Mouse (Mus musculus): ENCODE results near the gene Rpl3. TPM values are rescaled to one million over a fixed set of nuclear protein-coding genes. Genes with fewer than 3 reads are reported as not detected.

The Rpl3 gene
- polyA plus RNA-seq, 1 experiment from 2014 or later: 1,053 TPM

- ATAC-seq (ENCODE audit: borderline replicate concordance, extremely low read depth, low FRiP score, low TSS enrichment): peak; percentile 65; the same call in 1 of the 2 replicates
- no peaks in the 10 kb centered on the region for H3K36me3 ChIP-seq
- no peak overlapping the region for H3K9ac ChIP-seq
- peaks cover 21% of the 10 kb centered on the region for H3K27me3 ChIP-seq
- peak overlapping the region; percentile 33; the same call in 1 of the 2 replicates for H3K4me2 ChIP-seq
- H3K4me1 ChIP-seq: peaks cover 12% of the 10 kb centered on the region
- H3K4me3 ChIP-seq: no peak overlapping the region
- WGBS: 13% methylated on average over 16 of the region's 20 CpGs
- H3K9me3 ChIP-seq: no peaks in the 10 kb centered on the region
- H3K27ac ChIP-seq: no peak overlapping the region
These were observed 5.5 kb upstream of the Rpl3 start for GRCm38 (mm10) chr15:80096946-80097881.

DNA sequence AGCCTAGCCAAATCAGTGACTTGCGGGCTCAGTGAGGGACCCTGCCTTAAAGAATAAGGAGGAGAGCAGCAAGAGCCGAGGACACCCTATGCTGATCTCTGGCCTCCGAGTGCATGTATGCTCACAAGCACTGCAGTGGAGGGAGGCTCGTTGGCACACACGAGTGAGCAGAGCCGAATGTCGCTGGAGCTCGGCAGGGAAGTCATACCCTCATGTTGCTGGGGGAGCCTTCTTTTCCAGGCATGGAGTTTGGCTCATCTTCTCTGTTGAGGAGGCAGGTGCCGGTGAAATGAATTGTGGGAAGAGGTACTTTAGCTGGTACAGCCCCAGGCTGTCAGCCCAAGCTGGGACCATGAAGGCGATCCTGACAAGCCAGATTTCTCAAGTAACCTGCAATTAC lies 4.7 kb upstream of the Rpl3 start:
- no peak overlapping the region for H3K4me2 ChIP-seq
- H3K36me3 ChIP-seq: no peaks in the 10 kb centered on the region
- no peak for ATAC-seq (ENCODE audit: borderline replicate concordance, extremely low read depth, low FRiP score, low TSS enrichment)
- no peak overlapping the region for H3K27ac ChIP-seq
- no peaks in the 10 kb centered on the region for H3K9me3 ChIP-seq
- H3K4me3 ChIP-seq: no peak overlapping the region
- peaks cover 17% of the 10 kb centered on the region for H3K4me1 ChIP-seq
- no peak overlapping the region for H3K9ac ChIP-seq
- H3K27me3 ChIP-seq: peaks cover 29% of the 10 kb centered on the region
- WGBS: 74% methylated on average over 10 of the region's 10 CpGs

GRCm38 (mm10) chr15:80095596-80095995 lies 3.9 kb upstream of the Rpl3 start:
- Histone ChIP-seq H3K4me3 (no peak overlapping the region), H3K9ac (no peak overlapping the region), H3K9me3 (no peaks in the 10 kb centered on the region), H3K27ac (no peak overlapping the region), H3K36me3 (no peaks in the 10 kb centered on the region), H3K4me2 (no peak overlapping the region), H3K27me3 (peaks cover 37% of the 10 kb centered on the region), H3K4me1 (peaks cover 23% of the 10 kb centered on the region)
- WGBS: 55% methylated on average over 1 of the region's 1 CpGs
- no peak for ATAC-seq (ENCODE audit: borderline replicate concordance, extremely low read depth, low FRiP score, low TSS enrichment)

DNA sequence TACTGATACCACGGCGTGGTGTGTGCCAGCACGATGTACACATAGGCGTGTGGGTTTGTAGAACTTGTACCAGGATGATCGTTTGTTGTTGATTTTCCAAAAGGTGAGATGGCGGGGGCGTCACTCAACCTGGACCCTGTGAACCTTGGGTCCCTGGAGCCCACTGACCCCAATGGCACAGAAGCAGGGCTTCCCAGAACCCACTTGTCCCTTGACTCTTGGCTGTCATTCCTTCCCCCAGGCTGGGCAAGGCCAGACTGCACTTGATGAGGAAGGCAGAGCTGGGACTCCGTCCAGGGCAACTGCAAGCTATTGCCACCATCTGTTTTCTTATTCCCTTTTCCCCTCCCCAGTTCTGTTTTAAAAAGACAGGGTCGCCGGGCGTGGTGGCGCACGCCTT lies 2.5 kb upstream of the Rpl3 start:
- Histone ChIP-seq H3K4me2 (no peak overlapping the region), H3K9ac (no peak overlapping the region), H3K36me3 (no peaks in the 10 kb centered on the region), H3K27ac (no peak overlapping the region), H3K27me3 (peaks cover 51% of the 10 kb centered on the region), H3K4me3 (no peak overlapping the region), H3K9me3 (no peaks in the 10 kb centered on the region), H3K4me1 (peaks cover 25% of the 10 kb centered on the region)
- WGBS: 91% methylated on average over 13 of the region's 13 CpGs
- ATAC-seq (ENCODE audit: borderline replicate concordance, extremely low read depth, low FRiP score, low TSS enrichment): no peak

DNA sequence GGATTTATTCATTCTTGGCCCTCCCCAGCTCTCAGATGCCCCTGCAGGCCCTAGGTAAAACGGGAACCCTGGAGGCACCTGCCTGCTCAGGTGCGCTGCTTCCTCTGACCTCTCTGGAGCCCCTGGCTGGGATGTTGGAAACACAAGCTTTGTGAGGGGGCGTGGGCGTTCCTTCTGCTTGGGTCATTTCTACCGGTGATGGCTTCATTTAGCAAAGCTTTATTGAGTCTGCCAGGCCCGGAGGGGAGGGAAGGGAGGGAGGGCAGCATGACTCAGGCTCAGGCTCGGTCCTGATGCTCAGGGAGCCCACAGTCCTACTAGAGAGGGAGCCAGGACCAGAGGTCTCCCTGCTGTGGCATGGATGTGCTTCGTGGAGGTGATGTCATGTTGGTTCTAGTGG lies 931 bp upstream of the Rpl3 start:
- whole genome bisulfite sequencing: 22% methylated on average over 8 of the region's 8 CpGs
- Histone ChIP-seq H3K4me2 (no peak overlapping the region), H3K4me1 (peaks cover 18% of the 10 kb centered on the region), H3K9ac (no peak overlapping the region), H3K9me3 (no peaks in the 10 kb centered on the region), H3K27ac (no peak overlapping the region), H3K36me3 (no peaks in the 10 kb centered on the region), H3K27me3 (peaks cover 46% of the 10 kb centered on the region), H3K4me3 (no peak overlapping the region)
- ATAC-seq (ENCODE audit: borderline replicate concordance, extremely low read depth, low FRiP score, low TSS enrichment): no peak

GRCm38 (mm10) chr15:80092041-80092441 lies 373 bp upstream of the Rpl3 start:
- Histone ChIP-seq H3K9ac (0 out of 2 replicates have a peak overlapping the region, but pooled peaks have one; percentile 54), H3K4me1 (peaks cover 14% of the 10 kb centered on the region), H3K4me2 (peak overlapping the region; percentile 96), H3K27ac (no peak overlapping the region), H3K9me3 (no peaks in the 10 kb centered on the region), H3K27me3 (peaks cover 50% of the 10 kb centered on the region), H3K4me3 (peak overlapping the region; percentile 67), H3K36me3 (no peaks in the 10 kb centered on the region)
- no peak for ATAC-seq (ENCODE audit: borderline replicate concordance, extremely low read depth, low FRiP score, low TSS enrichment)
- 29% methylated on average over 7 of the region's 7 CpGs for WGBS

DNA sequence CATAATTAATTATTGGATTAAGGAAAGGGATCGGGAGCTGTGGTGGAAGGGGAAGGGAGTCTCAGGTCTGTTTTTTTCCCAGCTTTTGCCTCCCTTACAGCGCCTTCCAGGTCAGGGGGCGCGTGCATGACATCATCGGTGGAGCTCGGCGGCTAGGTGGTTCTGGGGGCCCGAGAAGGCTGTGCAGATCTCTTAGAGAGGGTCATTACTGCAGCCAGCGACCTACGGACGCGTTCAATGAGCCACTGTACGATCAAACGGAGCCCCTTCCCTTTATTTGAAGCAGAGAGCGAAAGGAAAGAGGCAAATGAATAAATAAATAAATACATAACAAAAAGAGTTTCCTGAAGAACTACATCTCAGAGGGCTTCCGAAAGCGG lies 937 bp downstream of the Rpl3 start:
- Histone ChIP-seq H3K4me2 (peak overlapping the region; percentile 96), H3K27me3 (peaks cover 50% of the 10 kb centered on the region), H3K36me3 (no peaks in the 10 kb centered on the region), H3K27ac (no peak overlapping the region), H3K4me1 (peaks cover 14% of the 10 kb centered on the region), H3K9ac (peak overlapping the region; percentile 54), H3K4me3 (peak overlapping the region; percentile 67), H3K9me3 (no peaks in the 10 kb centered on the region)
- 1% methylated on average over 17 of the region's 17 CpGs for WGBS
- ATAC-seq (ENCODE audit: borderline replicate concordance, extremely low read depth, low FRiP score, low TSS enrichment): no peak

DNA sequence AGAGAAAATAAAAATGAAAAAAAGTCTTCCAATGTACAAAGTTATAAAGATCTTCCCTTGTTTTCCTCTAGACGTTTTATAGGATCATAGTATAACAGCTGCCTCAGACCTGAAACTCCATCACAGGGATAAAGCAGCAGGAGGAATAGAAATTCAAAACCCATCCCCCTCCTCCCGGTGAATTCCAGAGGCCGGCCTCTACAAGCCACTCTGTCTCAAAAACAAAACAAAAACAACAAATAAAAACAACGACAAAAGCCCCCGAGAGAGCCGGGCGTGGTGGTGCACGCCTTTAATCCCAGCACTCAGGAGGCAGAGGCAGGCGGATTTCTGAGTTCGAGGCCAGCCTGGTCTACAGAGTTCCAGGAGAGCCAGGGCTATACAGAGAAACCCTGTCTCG lies 1.5 kb downstream of the Rpl3 start:
- H3K36me3 ChIP-seq: no peaks in the 10 kb centered on the region
- H3K4me3 ChIP-seq: no peak overlapping the region
- H3K27ac ChIP-seq: no peak overlapping the region
- no peaks in the 10 kb centered on the region for H3K9me3 ChIP-seq
- no peak for ATAC-seq (ENCODE audit: borderline replicate concordance, extremely low read depth, low FRiP score, low TSS enrichment)
- 68% methylated on average over 11 of the region's 11 CpGs for WGBS
- no peak overlapping the region for H3K9ac ChIP-seq
- H3K27me3 ChIP-seq: peaks cover 50% of the 10 kb centered on the region
- H3K4me2 ChIP-seq: no peak overlapping the region; the same call in 1 of the 2 replicates
- H3K4me1 ChIP-seq: peaks cover 14% of the 10 kb centered on the region

- Histone ChIP-seq H3K9ac (no peak overlapping the region), H3K36me3 (no peaks in the 10 kb centered on the region), H3K4me3 (no peak overlapping the region), H3K27ac (no peak overlapping the region), H3K4me1 (peaks cover 14% of the 10 kb centered on the region), H3K27me3 (peaks cover 50% of the 10 kb centered on the region), H3K9me3 (no peaks in the 10 kb centered on the region), H3K4me2 (no peak overlapping the region)
- WGBS: 28% methylated on average over 4 of the region's 4 CpGs
- no peak for ATAC-seq (ENCODE audit: borderline replicate concordance, extremely low read depth, low FRiP score, low TSS enrichment)
These were observed 3.0 kb downstream of the Rpl3 start for GRCm38 (mm10) chr15:80088637-80089036.

- no peak overlapping the region for H3K9ac ChIP-seq
- no peak for ATAC-seq (ENCODE audit: borderline replicate concordance, extremely low read depth, low FRiP score, low TSS enrichment)
- 83% methylated on average over 9 of the region's 9 CpGs for WGBS
These were observed 4.2 kb downstream of the Rpl3 start for GRCm38 (mm10) chr15:80087406-80088012.

GRCm38 (mm10) chr15:80083740-80084139 lies 7.9 kb downstream of the Rpl3 start:
- Histone ChIP-seq H3K4me2 (peak overlapping the region; percentile 80), H3K9ac (peak overlapping the region; percentile 51), H3K4me3 (peak overlapping the region; percentile 68), H3K9me3 (no peaks in the 10 kb centered on the region), H3K4me1 (peaks cover 33% of the 10 kb centered on the region), H3K36me3 (peaks cover 33% of the 10 kb centered on the region), H3K27me3 (0 out of 2 replicates have a peak, but pooled peaks cover 4% of the 10 kb centered on the region), H3K27ac (peak overlapping the region; percentile 96)
- under 1% methylated on average over 12 of the region's 12 CpGs for WGBS
- ATAC-seq (ENCODE audit: borderline replicate concordance, extremely low read depth, low FRiP score, low TSS enrichment): 0 out of 2 replicates have a peak, but pooled peaks have one; percentile 13

More at GRCm38 (mm10) chr15:80087406-80088012, 4.2 kb downstream of the Rpl3 start:
- Histone ChIP-seq H3K36me3 (no peaks in the 10 kb centered on the region), H3K4me3 (no peak overlapping the region), H3K4me2 (no peak overlapping the region), H3K9me3 (no peaks in the 10 kb centered on the region), H3K27ac (no peak overlapping the region), H3K27me3 (peaks cover 39% of the 10 kb centered on the region), H3K4me1 (peaks cover 14% of the 10 kb centered on the region)

GRCm38 (mm10) chr15:80083276-80083731 lies 8.4 kb downstream of the Rpl3 start:
- ATAC-seq (ENCODE audit: borderline replicate concordance, extremely low read depth, low FRiP score, low TSS enrichment): peak; percentile 95
- Histone ChIP-seq H3K9me3 (no peaks in the 10 kb centered on the region), H3K9ac (peak overlapping the region; percentile 75), H3K4me1 (peaks cover 33% of the 10 kb centered on the region), H3K36me3 (peaks cover 38% of the 10 kb centered on the region), H3K27ac (peak overlapping the region; percentile 96), H3K4me3 (peak overlapping the region; percentile 68), H3K4me2 (peak overlapping the region; percentile 80), H3K27me3 (0 out of 2 replicates have a peak, but pooled peaks cover 4% of the 10 kb centered on the region)
- WGBS: under 1% methylated on average over 30 of the region's 30 CpGs

Measured in lung, embryonic 15.5 days (tissue).